Mouse (Mus musculus) midbrain, embryonic 11.5 days (tissue): Measurements from ENCODE around the gene 4933412E24Rik. TPM values are rescaled to one million over a fixed set of nuclear protein-coding genes. Genes with fewer than 3 reads are reported as not detected.

Experiments
- ATAC-seq: fragments of 200-750 bp; cut with Nextera tagmentation; 2 replicates; pipeline ENCODE4 v1.8.0; 2017; ENCODE audit warnings: moderate TSS enrichment, moderate library complexity; ENCODE audit not compliant: low FRiP score
- DNase-seq: peaks from one replicate; pipeline ENCODE4 v3.0.0; 2015; ENCODE audit warnings: low spot score; ENCODE audit errors: missing footprints
- H3K27ac ChIP-seq: fragments of 300-500 bp; sonication (generic); 2 replicates; pipeline ENCODE4 v1.5.1; 2014; ENCODE audit warnings: low read depth, low read length
- H3K27me3 ChIP-seq: fragments of 300-500 bp; sonication (generic); 2 replicates; pipeline ENCODE4 v1.6.1; 2014; ENCODE audit warnings: mild to moderate bottlenecking, low read length, moderate library complexity, mixed read lengths; ENCODE audit not compliant: control insufficient read depth, insufficient read depth
- H3K36me3 ChIP-seq: fragments of 300-500 bp; sonication (generic); 2 replicates; pipeline ENCODE4 v1.6.1; 2014; ENCODE audit warnings: mild to moderate bottlenecking, low read length, moderate library complexity, mixed read lengths; ENCODE audit not compliant: control insufficient read depth, insufficient read depth
- H3K4me1 ChIP-seq: fragments of 300-500 bp; sonication (generic); 2 replicates; pipeline ENCODE4 v1.6.1; 2014; ENCODE audit warnings: low read length; ENCODE audit not compliant: control insufficient read depth, insufficient read depth
- H3K4me2 ChIP-seq: fragments of 300-500 bp; sonication (generic); 2 replicates; pipeline ENCODE4 v1.6.1; 2014; ENCODE audit warnings: mild to moderate bottlenecking, moderate library complexity
- H3K4me3 ChIP-seq: fragments of 300-500 bp; sonication (generic); 2 replicates; pipeline ENCODE4 v1.5.1; 2014; ENCODE audit warnings: low read depth, low read length
- H3K9ac ChIP-seq: fragments of 300-500 bp; sonication (generic); 2 replicates; pipeline ENCODE4 v1.6.1; 2014; ENCODE audit warnings: low read length
- H3K9me3 ChIP-seq: fragments of 300-500 bp; sonication (generic); 2 replicates; pipeline ENCODE4 v1.6.1; 2016; ENCODE audit warnings: low read length; ENCODE audit not compliant: control insufficient read depth
- WGBS: fragments of 180-500 bp; shearing (Covaris S2); extraction: QIAGEN DNeasy Blood & Tissue Kit; methylation state at CpG from one replicate; pipeline ENCODE4 v1.1.7; 2014; 5-methylcytosine and 5-hydroxymethylcytosine counted together
- polyA plus RNA-seq: library from polyadenylated mRNA; unstranded; fragments of >200 nt; fragmentation: Nextera tagmentation; extraction: Ambion mirVana; gene quantifications from 2 replicates; pipeline ENCODE4 v1.2.1, GENCODE M21; 2014

4933412E24Rik gene
- polyA plus RNA-seq, result not detected in 2 replicates

DNA sequence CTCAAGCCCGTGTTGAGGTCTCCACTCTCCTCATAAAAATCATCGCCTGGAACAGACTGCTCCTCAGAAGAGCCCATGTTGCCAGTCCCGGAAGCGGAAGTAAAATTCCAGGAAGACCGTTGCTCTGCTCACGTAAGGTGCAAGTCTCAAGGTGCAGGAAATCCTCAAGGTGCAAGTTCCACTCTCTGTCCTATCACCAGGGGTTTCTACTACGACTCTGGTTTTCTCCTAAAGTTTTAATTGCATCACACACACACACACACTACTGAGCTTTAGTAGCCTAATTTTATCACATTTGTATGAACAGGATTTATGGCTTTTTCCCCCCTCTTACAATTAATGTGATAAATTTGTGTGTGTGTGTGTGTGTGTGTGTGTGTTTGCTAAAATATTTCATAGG, at the start of gene 4933412E24Rik:
TSS of gene 4933412E24Rik (minus strand) at position 101 of the 400 bp plus-strand sequence.
- Histone ChIP-seq H3K4me1 (no peaks in the 10 kb centered on the region), H3K9ac (no peak within 1 kb of the TSS), H3K4me2 (no peak within 1 kb of the TSS), H3K9me3 (no peaks in the 10 kb centered on the region), H3K27ac (no peak within 1 kb of the TSS), H3K4me3 (no peak within 1 kb of the TSS), H3K36me3 (no peaks in the 10 kb centered on the region), H3K27me3 (no peaks in the 10 kb centered on the region)
- DNase-seq, result no peak
- ATAC-seq, result no peak
- 92% methylated on average over 7 of the region's 7 CpGs for WGBS

GRCm38 (mm10) chr15:60030728-60031127, 14.3 kb upstream of the 4933412E24Rik start:
- Histone ChIP-seq H3K4me1 (no peaks in the 10 kb centered on the region), H3K9ac (no peak overlapping the region), H3K27ac (no peak overlapping the region), H3K9me3 (no peaks in the 10 kb centered on the region), H3K27me3 (no peaks in the 10 kb centered on the region), H3K4me3 (no peak overlapping the region), H3K4me2 (no peak overlapping the region), H3K36me3 (no peaks in the 10 kb centered on the region)
- DNase-seq, result no peak
- no peak for ATAC-seq
- 69% methylated on average over 3 of the region's 3 CpGs for WGBS

DNA sequence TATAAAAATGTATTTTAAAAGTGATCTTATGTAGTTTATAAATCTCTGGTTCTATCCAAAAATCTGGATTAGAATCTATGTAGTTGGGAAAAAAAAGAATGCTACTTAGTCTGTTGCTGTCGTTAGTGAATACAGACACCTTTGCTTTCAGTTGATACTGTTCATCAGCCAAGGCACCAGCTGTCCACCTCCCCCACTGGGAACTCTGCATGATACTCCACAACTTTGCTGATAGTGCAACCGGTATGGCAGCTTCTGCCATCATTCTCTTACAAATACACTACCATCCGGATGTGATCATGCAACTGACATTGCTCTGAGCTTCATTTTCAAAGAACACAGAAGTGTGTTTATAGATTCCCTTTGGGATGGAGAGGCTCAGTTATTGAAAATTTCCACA, 4.8 kb upstream of the 4933412E24Rik start:
- Histone ChIP-seq H3K4me2 (no peak overlapping the region), H3K27me3 (no peaks in the 10 kb centered on the region), H3K27ac (no peak overlapping the region), H3K4me1 (no peaks in the 10 kb centered on the region), H3K9ac (no peak overlapping the region), H3K4me3 (no peak overlapping the region), H3K36me3 (no peaks in the 10 kb centered on the region), H3K9me3 (no peaks in the 10 kb centered on the region)
- ATAC-seq (no peak), DNase-seq (no peak)
- 57% methylated on average over 3 of the region's 3 CpGs for WGBS

- ATAC-seq (no peak), DNase-seq (no peak)
- H3K36me3 ChIP-seq, result no peaks in the 10 kb centered on the region
- H3K4me2 ChIP-seq, result no peak overlapping the region
- no peak overlapping the region for H3K9ac ChIP-seq
- no peaks in the 10 kb centered on the region for H3K27me3 ChIP-seq
- no peaks in the 10 kb centered on the region for H3K4me1 ChIP-seq
- H3K9me3 ChIP-seq, result no peaks in the 10 kb centered on the region
- 88% methylated on average over 4 of the region's 4 CpGs for WGBS
- H3K4me3 ChIP-seq, result no peak overlapping the region
- no peak overlapping the region for H3K27ac ChIP-seq
Observed at GRCm38 (mm10) chr15:60010199-60010598, 6.2 kb downstream of the 4933412E24Rik start.

DNA sequence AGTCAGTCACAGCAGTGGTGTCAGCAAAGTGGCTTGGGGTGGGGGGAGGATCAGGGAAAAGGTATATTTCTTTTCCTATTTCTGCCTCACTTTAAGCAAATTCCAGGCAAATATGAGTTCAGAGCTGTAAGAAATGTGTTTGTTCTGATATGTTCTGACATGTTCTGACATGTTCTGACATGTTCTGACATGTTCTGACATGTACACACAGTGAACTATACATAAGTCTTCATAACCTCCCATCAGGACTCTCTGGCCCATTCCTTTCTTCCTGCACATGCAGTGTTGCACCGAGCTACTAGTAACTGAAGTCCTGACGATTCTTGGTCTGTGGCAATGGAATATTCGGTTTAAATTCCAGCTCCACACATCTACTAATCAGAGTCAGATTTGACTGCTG, 6.8 kb downstream of the 4933412E24Rik start:
- 90% methylated on average over 3 of the region's 3 CpGs for WGBS
- H3K27ac ChIP-seq, result no peak overlapping the region
- ATAC-seq (no peak), DNase-seq (no peak)
- no peaks in the 10 kb centered on the region for H3K27me3 ChIP-seq
- no peaks in the 10 kb centered on the region for H3K4me1 ChIP-seq
- no peak overlapping the region for H3K4me2 ChIP-seq
- no peak overlapping the region for H3K4me3 ChIP-seq
- no peaks in the 10 kb centered on the region for H3K36me3 ChIP-seq
- no peaks in the 10 kb centered on the region for H3K9me3 ChIP-seq
- no peak overlapping the region for H3K9ac ChIP-seq

- no peak for ATAC-seq
- 24% methylated on average over 4 of the region's 4 CpGs for WGBS
Observed at GRCm38 (mm10) chr15:59983777-59984176, 32.6 kb downstream of the 4933412E24Rik start.

GRCm38 (mm10) chr15:59975310-59975709, 41.1 kb downstream of the 4933412E24Rik start:
- Histone ChIP-seq H3K4me1 (no peaks in the 10 kb centered on the region), H3K36me3 (no peaks in the 10 kb centered on the region), H3K9me3 (no peaks in the 10 kb centered on the region), H3K4me2 (no peak overlapping the region), H3K27ac (no peak overlapping the region), H3K9ac (no peak overlapping the region), H3K4me3 (no peak overlapping the region), H3K27me3 (no peaks in the 10 kb centered on the region)
- ATAC-seq, result peak; percentile 40; the same call in 1 of the 2 replicates
- 59% methylated on average over 3 of the region's 3 CpGs for whole genome bisulfite sequencing
- no peak for DNase-seq

More at GRCm38 (mm10) chr15:59983777-59984176, 32.6 kb downstream of the 4933412E24Rik start:
- H3K4me2 ChIP-seq, result no peak overlapping the region
- H3K9me3 ChIP-seq, result no peaks in the 10 kb centered on the region
- no peaks in the 10 kb centered on the region for H3K27me3 ChIP-seq
- no peak overlapping the region for H3K9ac ChIP-seq
- no peaks in the 10 kb centered on the region for H3K36me3 ChIP-seq
- DNase-seq, result no peak
- H3K27ac ChIP-seq, result no peak overlapping the region
- H3K4me1 ChIP-seq, result no peaks in the 10 kb centered on the region
- H3K4me3 ChIP-seq, result no peak overlapping the region

DNA sequence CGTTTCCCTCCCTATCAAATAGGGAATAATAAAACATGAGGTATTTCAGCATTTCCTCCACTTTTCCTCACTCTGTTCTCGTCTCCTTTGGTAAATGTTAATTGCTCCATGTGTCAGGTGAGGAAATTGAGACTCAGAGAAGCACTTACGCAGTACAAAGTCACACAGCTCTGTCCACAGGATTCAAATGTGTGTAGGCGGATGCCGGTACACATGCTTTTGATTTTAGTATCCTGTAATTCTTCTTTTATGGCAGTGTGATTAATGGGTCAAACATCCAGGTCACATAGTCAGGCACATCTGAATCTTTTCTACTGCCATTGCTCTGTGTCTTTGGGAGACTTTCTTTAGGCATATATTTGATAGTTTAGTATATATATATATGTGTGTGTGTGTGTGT, 41.8 kb downstream of the 4933412E24Rik start:
- H3K9me3 ChIP-seq, result no peaks in the 10 kb centered on the region
- no peaks in the 10 kb centered on the region for H3K36me3 ChIP-seq
- H3K4me3 ChIP-seq, result no peak overlapping the region
- no peak for ATAC-seq
- no peak for DNase-seq
- no peaks in the 10 kb centered on the region for H3K4me1 ChIP-seq
- no peak overlapping the region for H3K9ac ChIP-seq
- no peak overlapping the region for H3K27ac ChIP-seq
- WGBS, result 80% methylated on average over 5 of the region's 5 CpGs
- no peak overlapping the region for H3K4me2 ChIP-seq
- no peaks in the 10 kb centered on the region for H3K27me3 ChIP-seq

DNA sequence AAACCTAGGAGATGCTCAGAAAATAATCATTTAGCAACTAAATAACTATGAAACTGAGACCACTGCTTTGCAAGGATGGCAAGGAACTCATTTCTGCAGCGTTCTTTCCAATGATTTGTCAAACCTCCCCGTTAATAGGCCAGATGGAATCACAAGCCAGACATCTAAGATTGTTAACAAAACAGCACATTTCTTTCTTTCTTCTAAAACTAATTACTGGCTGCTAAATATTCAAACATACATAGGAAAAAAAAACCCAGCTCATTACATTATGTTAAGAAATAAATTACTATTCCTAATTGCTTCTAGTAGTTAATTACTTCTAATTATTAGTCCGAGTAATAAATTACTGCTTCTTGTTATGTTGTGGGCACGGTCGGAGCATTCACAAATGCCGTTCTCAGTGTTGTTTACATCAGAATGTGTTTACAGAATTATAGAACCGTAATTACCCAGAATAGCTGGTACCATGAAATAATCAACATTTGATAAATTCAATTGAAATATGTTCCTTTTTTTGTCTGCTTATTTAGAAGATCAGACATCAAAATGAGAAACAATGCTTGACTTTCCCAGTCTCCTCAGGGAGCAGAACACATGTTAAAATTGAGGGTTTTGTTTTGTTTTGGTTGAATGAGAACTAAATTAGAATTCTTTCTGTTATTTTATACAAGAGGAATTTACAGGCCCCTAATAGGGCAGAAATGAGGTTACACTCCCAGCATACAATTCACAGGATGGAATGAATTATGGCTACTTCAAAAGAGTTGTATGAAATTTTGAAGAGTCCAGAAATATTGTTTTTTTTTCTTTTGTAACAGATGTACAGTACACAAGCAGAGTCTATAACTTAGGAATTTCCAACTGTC, 42.5 kb downstream of the 4933412E24Rik start:
- no peak overlapping the region for H3K9ac ChIP-seq
- DNase-seq, result no peak
- H3K27ac ChIP-seq, result no peak overlapping the region
- H3K9me3 ChIP-seq, result no peaks in the 10 kb centered on the region
- H3K27me3 ChIP-seq, result no peaks in the 10 kb centered on the region
- ATAC-seq, result no peak
- no peaks in the 10 kb centered on the region for H3K4me1 ChIP-seq
- H3K4me2 ChIP-seq, result no peak overlapping the region
- no peak overlapping the region for H3K4me3 ChIP-seq
- H3K36me3 ChIP-seq, result no peaks in the 10 kb centered on the region
- 84% methylated on average over 7 of the region's 7 CpGs for WGBS
